Mouse (Mus musculus): ENCODE measurements around the gene Fndc5. TPM values are rescaled to one million over a fixed set of nuclear protein-coding genes. Genes with fewer than 3 reads are reported as not detected.

The Fndc5 gene
- total and polyA plus RNA-seq, 3 experiments = 6.5 to 31.2 (median 9.4) TPM

GRCm38 (mm10) chr4:129172529-129172928 is 35.7 kb downstream of the Fndc5 start:
- ATAC-seq (ENCODE audit: extremely low read depth, insufficient number of reproducible peaks, low FRiP score, poor library complexity, severe bottlenecking) = no peak

GRCm38 (mm10) chr4:129179560-129179959 is 42.8 kb downstream of the Fndc5 start:
- no peaks in the 10 kb centered on the region for H3K9me3 ChIP-seq (replicated peaks)
- no peak for ATAC-seq (ENCODE audit: extremely low read depth, insufficient number of reproducible peaks, low FRiP score, poor library complexity, severe bottlenecking)
- no peak overlapping the region for H3K4me3 ChIP-seq (ENCODE audit: low read depth, low read length)
- H3K36me3 ChIP-seq (replicated peaks) = peaks cover 71% of the 10 kb centered on the region
- H3K27me3 ChIP-seq (ENCODE audit: insufficient read depth, low read length) = no peaks in the 10 kb centered on the region
- H3K4me1 ChIP-seq (ENCODE audit: insufficient read depth, low read depth, low read length) = peaks cover 5% of the 10 kb centered on the region
- no peak for DNase-seq (ENCODE audit: low spot score)
- no peak for TF ChIP-seq GATA1 (IDR thresholded peaks at IDR 0.05; ENCODE audit: borderline replicate concordance, low read length)
- no peak for TF ChIP-seq CTCF (IDR thresholded peaks at IDR 0.05; ENCODE audit: low read depth, low read length)
- no peak for TF ChIP-seq GATA2 (IDR thresholded peaks at IDR 0.05; ENCODE audit: borderline replicate concordance, low read depth, low read length)
- no peak for TF ChIP-seq POLR2AphosphoS5 (IDR thresholded peaks at IDR 0.05; ENCODE audit: insufficient replicate concordance, low read depth, low read length)
- TF ChIP-seq TAL1 (conservative IDR thresholded peaks at IDR 0.05; ENCODE audit: low read depth, low read length) = no peak

More at GRCm38 (mm10) chr4:129172529-129172928, 35.7 kb downstream of the Fndc5 start:
- peaks cover 70% of the 10 kb centered on the region for H3K36me3 ChIP-seq (replicated peaks)
- TF ChIP-seq GATA1 (IDR thresholded peaks at IDR 0.05; ENCODE audit: borderline replicate concordance, low read length) = no peak
- TF ChIP-seq GATA2 (IDR thresholded peaks at IDR 0.05; ENCODE audit: borderline replicate concordance, low read depth, low read length) = no peak
- TF ChIP-seq TAL1 (conservative IDR thresholded peaks at IDR 0.05; ENCODE audit: low read depth, low read length) = no peak
- TF ChIP-seq CTCF (IDR thresholded peaks at IDR 0.05; ENCODE audit: low read depth, low read length) = no peak
- TF ChIP-seq POLR2AphosphoS5 (IDR thresholded peaks at IDR 0.05; ENCODE audit: insufficient replicate concordance, low read depth, low read length) = no peak
- H3K9me3 ChIP-seq (replicated peaks) = no peaks in the 10 kb centered on the region
- H3K4me3 ChIP-seq (ENCODE audit: low read depth, low read length) = no peak overlapping the region
- no peaks in the 10 kb centered on the region for H3K4me1 ChIP-seq (ENCODE audit: insufficient read depth, low read depth, low read length)
- H3K27me3 ChIP-seq (ENCODE audit: insufficient read depth, low read length) = no peaks in the 10 kb centered on the region
- no peak for DNase-seq (ENCODE audit: low spot score)

GRCm38 (mm10) chr4:129188041-129188659 is 51.4 kb downstream of the Fndc5 start:
- peaks cover 44% of the 10 kb centered on the region for H3K4me1 ChIP-seq (ENCODE audit: insufficient read depth, low read depth, low read length)
- no peaks in the 10 kb centered on the region for H3K9me3 ChIP-seq (replicated peaks)
- H3K27me3 ChIP-seq (ENCODE audit: insufficient read depth, low read length) = no peaks in the 10 kb centered on the region
- no peak for TF ChIP-seq TAL1 (conservative IDR thresholded peaks at IDR 0.05; ENCODE audit: low read depth, low read length)
- TF ChIP-seq CTCF (IDR thresholded peaks at IDR 0.05; ENCODE audit: low read depth, low read length) = no peak
- no peak for TF ChIP-seq GATA1 (IDR thresholded peaks at IDR 0.05; ENCODE audit: borderline replicate concordance, low read length)
- no peak for TF ChIP-seq GATA2 (IDR thresholded peaks at IDR 0.05; ENCODE audit: borderline replicate concordance, low read depth, low read length)
- H3K36me3 ChIP-seq (replicated peaks) = peaks cover 38% of the 10 kb centered on the region
- peak overlapping the region; percentile 93 for H3K4me3 ChIP-seq (ENCODE audit: low read depth, low read length)
- DNase-seq (ENCODE audit: low spot score) (no peak), ATAC-seq (ENCODE audit: extremely low read depth, insufficient number of reproducible peaks, low FRiP score, poor library complexity, severe bottlenecking) (no peak)

DNA sequence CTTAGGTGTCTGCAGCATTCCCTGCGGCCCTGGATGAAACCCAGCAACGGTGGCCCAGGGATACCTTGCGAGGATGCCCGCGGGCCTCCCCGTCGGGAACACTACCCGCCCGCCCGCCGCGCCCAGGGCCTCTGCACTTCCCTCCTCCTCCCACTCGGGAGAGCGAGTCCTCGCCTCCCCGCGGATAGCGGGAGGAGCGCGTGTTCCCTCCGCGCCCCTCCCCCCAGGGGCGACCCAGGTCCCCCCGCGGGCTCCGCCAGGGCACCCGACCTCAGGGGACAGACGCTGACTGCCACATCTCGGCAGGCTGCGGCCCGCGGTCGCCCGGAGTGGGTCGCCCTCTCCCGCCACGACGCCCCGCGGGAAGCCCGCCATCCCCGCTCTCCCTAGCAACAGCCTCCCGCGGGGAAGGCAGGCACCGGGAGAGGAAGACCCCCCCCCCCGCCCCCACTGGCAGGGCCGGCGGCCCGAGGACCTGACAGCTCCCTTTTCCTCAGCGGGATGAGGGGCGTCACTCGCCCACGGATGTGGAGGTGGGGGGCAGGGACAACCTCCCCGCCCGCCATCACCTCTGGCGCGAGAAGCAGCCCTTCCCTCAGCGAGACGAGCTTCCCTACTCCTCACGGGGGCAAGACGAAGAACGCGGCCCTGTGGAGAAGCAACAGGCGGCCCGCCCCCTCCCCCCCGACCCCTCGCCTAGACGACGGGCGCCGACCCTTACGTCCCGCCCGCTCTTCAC is 52.2 kb downstream of the Fndc5 start:
- H3K4me3 ChIP-seq (ENCODE audit: low read depth, low read length) = peak overlapping the region; percentile 93
- no peak for ATAC-seq (ENCODE audit: extremely low read depth, insufficient number of reproducible peaks, low FRiP score, poor library complexity, severe bottlenecking)
- no peaks in the 10 kb centered on the region for H3K9me3 ChIP-seq (replicated peaks)
- TF ChIP-seq CTCF (IDR thresholded peaks at IDR 0.05; ENCODE audit: low read depth, low read length) (no peak), POLR2AphosphoS5 (IDR thresholded peaks at IDR 0.05; ENCODE audit: insufficient replicate concordance, low read depth, low read length) (no peak), TAL1 (conservative IDR thresholded peaks at IDR 0.05; ENCODE audit: low read depth, low read length) (no peak), GATA1 (IDR thresholded peaks at IDR 0.05; ENCODE audit: borderline replicate concordance, low read length) (no peak), GATA2 (IDR thresholded peaks at IDR 0.05; ENCODE audit: borderline replicate concordance, low read depth, low read length) (no peak)
- H3K27me3 ChIP-seq (ENCODE audit: insufficient read depth, low read length) = no peaks in the 10 kb centered on the region
- peaks cover 49% of the 10 kb centered on the region for H3K4me1 ChIP-seq (ENCODE audit: insufficient read depth, low read depth, low read length)
- H3K36me3 ChIP-seq (replicated peaks) = peaks cover 43% of the 10 kb centered on the region
- peak; percentile 65 for DNase-seq (ENCODE audit: low spot score)

- Histone ChIP-seq H3K9me3 (replicated peaks) (no peaks in the 10 kb centered on the region), H3K4me3 (ENCODE audit: low read depth, low read length) (peak within 1 kb of the TSS; percentile 93), H3K36me3 (replicated peaks) (peaks cover 46% of the 10 kb centered on the region), H3K27me3 (ENCODE audit: insufficient read depth, low read length) (no peaks in the 10 kb centered on the region), H3K4me1 (ENCODE audit: insufficient read depth, low read depth, low read length) (peaks cover 55% of the 10 kb centered on the region)
- DNase-seq (ENCODE audit: low spot score) = peak; percentile 92
- TF ChIP-seq GATA2 (IDR thresholded peaks at IDR 0.05; ENCODE audit: borderline replicate concordance, low read depth, low read length) = no peak
- peak; percentile 93 for ATAC-seq (ENCODE audit: extremely low read depth, insufficient number of reproducible peaks, low FRiP score, poor library complexity, severe bottlenecking)
These were observed 53.0 kb downstream of the Fndc5 start, which contains the start of the genes S100pbp and Yars for GRCm38 (mm10) chr4:129189542-129190519. Gene S100pbp (minus strand): TSS chr4:129189727. Gene Yars (plus strand): TSS chr4:129189760.

GRCm38 (mm10) chr4:129190538-129190937 is 53.7 kb downstream of the Fndc5 start:
- ATAC-seq (ENCODE audit: extremely low read depth, insufficient number of reproducible peaks, low FRiP score, poor library complexity, severe bottlenecking) (no peak), DNase-seq (ENCODE audit: low spot score) (no peak)
- TF ChIP-seq GATA2 (IDR thresholded peaks at IDR 0.05; ENCODE audit: borderline replicate concordance, low read depth, low read length) (no peak), GATA1 (IDR thresholded peaks at IDR 0.05; ENCODE audit: borderline replicate concordance, low read length) (no peak), TAL1 (conservative IDR thresholded peaks at IDR 0.05; ENCODE audit: low read depth, low read length) (no peak), CTCF (IDR thresholded peaks at IDR 0.05; ENCODE audit: low read depth, low read length) (no peak), POLR2AphosphoS5 (IDR thresholded peaks at IDR 0.05; ENCODE audit: insufficient replicate concordance, low read depth, low read length) (no peak)
- Histone ChIP-seq H3K9me3 (replicated peaks) (no peaks in the 10 kb centered on the region), H3K36me3 (replicated peaks) (peaks cover 50% of the 10 kb centered on the region), H3K27me3 (ENCODE audit: insufficient read depth, low read length) (no peaks in the 10 kb centered on the region), H3K4me3 (ENCODE audit: low read depth, low read length) (peak overlapping the region; percentile 93), H3K4me1 (ENCODE audit: insufficient read depth, low read depth, low read length) (peaks cover 58% of the 10 kb centered on the region)

Data from G1E (cell line).